Mouse (Mus musculus): Measurements from ENCODE around the gene Rsl24d1. TPM values are rescaled to one million over a fixed set of nuclear protein-coding genes. Genes with fewer than 3 reads are reported as not detected.
"Not testable (repeated sequence)": the region's sequence is repeated elsewhere in the genome, so short reads cannot be mapped to it uniquely, and the experiment has no call there.

Rsl24d1 gene
- polyA plus RNA-seq, 1 experiment: 10.0 TPM

DNA sequence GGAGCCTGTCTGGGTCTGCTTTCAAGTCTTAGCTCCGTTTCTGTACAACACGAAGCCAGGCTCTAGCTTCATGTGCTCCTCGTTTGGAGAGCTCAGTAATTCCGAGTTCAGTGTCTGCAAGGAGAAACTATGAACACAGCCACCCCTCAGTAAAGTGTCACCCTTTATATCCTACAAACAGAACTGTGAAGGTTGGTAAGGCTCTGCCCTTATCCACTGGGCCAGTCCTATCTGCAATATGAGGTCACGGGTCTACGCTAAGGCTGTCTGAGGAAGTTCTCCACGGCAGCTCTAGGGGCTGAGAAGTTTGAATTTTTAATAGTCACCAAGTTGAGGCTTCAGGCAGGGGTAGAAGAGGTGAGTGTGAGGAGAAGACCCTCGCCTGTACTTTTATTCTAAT is 40.8 kb upstream of the Rsl24d1 start:
- Histone ChIP-seq H3K27ac (ENCODE audit: insufficient read depth, low read length) (peak overlapping the region; percentile 64; the same call in 1 of the 2 replicates), H3K4me1 (ENCODE audit: control insufficient read depth, insufficient read depth, insufficient read length) (peaks cover 4% of the 10 kb centered on the region; the same call in 1 of the 2 replicates), H3K36me3 (ENCODE audit: control insufficient read depth, insufficient read depth, low read length) (peaks cover 2% of the 10 kb centered on the region; the same call in 1 of the 2 replicates), H3K27me3 (ENCODE audit: control insufficient read depth, insufficient read depth, low read length) (no peaks in the 10 kb centered on the region), H3K4me3 (ENCODE audit: extremely low read depth, insufficient read depth, insufficient read length) (no peak overlapping the region)
- 58% methylated on average over 8 of the region's 8 CpGs for WGBS
- no peak for TF ChIP-seq POLR2A (IDR thresholded peaks at IDR 0.05; ENCODE audit: low read depth, low read length)
- TF ChIP-seq CTCF (IDR thresholded peaks at IDR 0.05; ENCODE audit: extremely low read depth, insufficient read depth, insufficient read length, insufficient replicate concordance): no peak
- no peak for DNase-seq (ENCODE audit: low read depth in 1 of 2, low spot score in 2 of 2)

DNA sequence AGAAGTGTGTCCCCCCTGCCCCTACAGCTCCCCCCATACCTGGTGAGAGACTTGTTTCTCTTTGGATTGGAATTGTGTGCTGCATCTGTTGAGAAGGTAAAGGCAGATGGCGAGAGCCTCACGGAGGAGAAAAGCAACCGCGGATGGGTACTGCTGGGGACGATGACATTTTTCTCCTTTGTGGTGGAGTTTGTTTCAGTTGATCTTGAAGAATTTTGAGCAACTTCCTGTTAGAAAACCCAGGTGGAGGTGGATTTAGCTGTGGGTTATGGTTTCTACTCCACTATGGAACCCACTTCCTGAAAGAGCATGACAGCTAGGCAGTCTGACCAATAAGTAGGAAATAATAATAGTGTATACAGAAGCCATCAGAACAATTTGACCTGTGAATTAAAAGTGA is 40.1 kb upstream of the Rsl24d1 start:
- H3K27me3 ChIP-seq (ENCODE audit: control insufficient read depth, insufficient read depth, low read length): no peaks in the 10 kb centered on the region
- DNase-seq (ENCODE audit: low read depth in 1 of 2, low spot score in 2 of 2): peak in 1 of 2 experiments; percentile 19
- H3K4me1 ChIP-seq (ENCODE audit: control insufficient read depth, insufficient read depth, insufficient read length): peaks cover 4% of the 10 kb centered on the region; the same call in 1 of the 2 replicates
- no peak for TF ChIP-seq CTCF (IDR thresholded peaks at IDR 0.05; ENCODE audit: extremely low read depth, insufficient read depth, insufficient read length, insufficient replicate concordance)
- TF ChIP-seq POLR2A (IDR thresholded peaks at IDR 0.05; ENCODE audit: low read depth, low read length): no peak
- peaks cover 2% of the 10 kb centered on the region; the same call in 1 of the 2 replicates for H3K36me3 ChIP-seq (ENCODE audit: control insufficient read depth, insufficient read depth, low read length)
- WGBS: 9% methylated on average over 5 of the region's 5 CpGs
- H3K4me3 ChIP-seq (ENCODE audit: extremely low read depth, insufficient read depth, insufficient read length): peak overlapping the region; percentile 10; the same call in 1 of the 2 replicates
- H3K27ac ChIP-seq (ENCODE audit: insufficient read depth, low read length): peak overlapping the region; percentile 64

DNA sequence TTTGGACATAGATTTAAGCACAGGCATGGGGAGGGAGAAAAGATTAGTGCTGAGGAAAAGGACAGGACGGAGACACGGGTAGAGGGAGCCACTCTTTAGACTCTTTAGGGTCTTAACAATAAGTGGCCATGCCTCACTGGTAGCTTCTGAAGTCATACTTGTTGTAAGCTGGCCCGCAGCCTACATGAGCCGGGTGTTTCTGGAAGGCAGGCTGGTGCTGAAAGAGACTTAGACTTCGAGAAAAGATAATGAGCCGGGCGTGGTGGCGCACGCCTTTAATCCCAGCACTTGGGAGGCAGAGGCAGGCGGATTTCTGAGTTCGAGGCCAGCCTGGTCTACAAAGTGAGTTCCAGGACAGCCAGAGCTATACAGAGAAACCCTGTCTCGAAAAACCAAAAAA is 33.9 kb upstream of the Rsl24d1 start:
- not testable (repeated sequence) for H3K27me3 ChIP-seq (ENCODE audit: control insufficient read depth, insufficient read depth, low read length); H3K36me3 ChIP-seq (ENCODE audit: control insufficient read depth, insufficient read depth, low read length); H3K4me1 ChIP-seq (ENCODE audit: control insufficient read depth, insufficient read depth, insufficient read length); H3K4me3 ChIP-seq (ENCODE audit: extremely low read depth, insufficient read depth, insufficient read length); DNase-seq (ENCODE audit: low read depth in 1 of 2, low spot score in 2 of 2); H3K27ac ChIP-seq (ENCODE audit: insufficient read depth, low read length)
- 83% methylated on average over 11 of the region's 12 CpGs for WGBS

DNA sequence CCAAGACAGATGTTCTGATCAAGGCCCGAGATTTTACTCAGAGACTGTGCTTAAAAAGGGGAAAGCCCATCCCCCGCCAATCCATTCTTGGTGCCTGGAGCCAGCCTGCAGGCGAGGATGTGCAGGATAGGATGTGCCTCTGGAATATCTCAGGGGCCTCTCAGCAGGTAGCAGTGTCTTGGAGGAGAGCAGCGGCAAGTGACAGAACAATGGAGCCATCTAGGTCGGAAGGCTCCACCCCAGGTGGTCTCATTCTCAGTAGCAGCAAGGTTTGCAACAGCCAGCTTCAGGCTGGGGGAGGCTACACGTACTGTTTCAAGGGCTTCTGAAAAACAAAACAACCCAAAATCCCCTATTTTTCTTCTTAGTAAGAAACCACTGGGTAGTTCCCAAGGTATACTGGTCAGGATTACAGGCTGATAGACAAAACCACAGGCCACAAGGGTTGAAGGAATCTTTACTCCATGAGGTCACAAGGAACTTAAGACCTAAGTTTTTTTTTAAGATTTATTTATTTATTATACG is 33.4 kb upstream of the Rsl24d1 start:
- TF ChIP-seq POLR2A (IDR thresholded peaks at IDR 0.05; ENCODE audit: low read depth, low read length) (no peak), CTCF (IDR thresholded peaks at IDR 0.05; ENCODE audit: extremely low read depth, insufficient read depth, insufficient read length, insufficient replicate concordance) (no peak)
- Histone ChIP-seq H3K4me3 (ENCODE audit: extremely low read depth, insufficient read depth, insufficient read length) (no peak overlapping the region), H3K4me1 (ENCODE audit: control insufficient read depth, insufficient read depth, insufficient read length) (peaks cover 2% of the 10 kb centered on the region; the same call in 1 of the 2 replicates), H3K27me3 (ENCODE audit: control insufficient read depth, insufficient read depth, low read length) (no peaks in the 10 kb centered on the region), H3K27ac (ENCODE audit: insufficient read depth, low read length) (no peak overlapping the region), H3K36me3 (ENCODE audit: control insufficient read depth, insufficient read depth, low read length) (peaks cover 2% of the 10 kb centered on the region; the same call in 1 of the 2 replicates)
- DNase-seq (ENCODE audit: low read depth in 1 of 2, low spot score in 2 of 2): no peak
- WGBS: 81% methylated on average over 7 of the region's 7 CpGs

DNA sequence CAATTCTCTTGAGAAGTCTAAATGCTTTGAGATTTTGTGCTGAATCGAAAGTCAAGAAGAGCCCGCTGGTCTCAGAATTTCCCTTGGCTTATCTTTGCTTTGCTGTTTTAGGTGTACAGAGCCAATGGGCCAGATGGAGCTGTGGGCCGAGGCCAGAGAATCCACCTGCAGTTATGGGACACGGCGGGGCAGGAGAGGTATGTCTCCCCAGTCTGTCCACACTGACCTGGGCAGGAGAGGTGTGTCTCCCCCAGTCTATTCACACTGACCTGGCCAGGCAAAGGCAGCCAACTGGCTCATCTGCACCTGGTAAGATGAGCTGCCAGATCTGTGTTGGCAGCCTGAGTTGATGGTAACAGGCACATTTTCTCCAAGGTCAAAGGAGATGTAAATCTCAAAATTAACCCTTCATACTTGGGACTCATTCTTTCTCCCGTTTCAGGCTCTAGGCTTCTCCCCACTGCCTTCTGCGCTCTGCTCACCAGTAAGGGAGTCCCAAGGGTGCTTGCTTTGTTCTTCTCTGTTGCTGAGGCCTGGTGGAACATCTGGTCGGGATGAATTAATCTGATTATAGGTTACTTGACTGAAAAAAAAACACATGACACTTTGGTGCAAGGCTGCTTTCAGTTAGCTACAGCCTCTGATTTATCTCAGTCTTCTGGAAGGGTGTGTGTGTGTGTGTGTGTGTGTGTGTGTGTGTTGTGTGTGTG is 30.8 kb upstream of the Rsl24d1 start:
- 0 out of 2 replicates have a peak, but pooled peaks cover 1% of the 10 kb centered on the region for H3K36me3 ChIP-seq (ENCODE audit: control insufficient read depth, insufficient read depth, low read length)
- H3K4me3 ChIP-seq (ENCODE audit: extremely low read depth, insufficient read depth, insufficient read length): no peak overlapping the region
- peaks cover 2% of the 10 kb centered on the region; the same call in 1 of the 2 replicates for H3K4me1 ChIP-seq (ENCODE audit: control insufficient read depth, insufficient read depth, insufficient read length)
- H3K27me3 ChIP-seq (ENCODE audit: control insufficient read depth, insufficient read depth, low read length): no peaks in the 10 kb centered on the region
- no peak overlapping the region for H3K27ac ChIP-seq (ENCODE audit: insufficient read depth, low read length)
- WGBS: 72% methylated on average over 8 of the region's 8 CpGs
- TF ChIP-seq CTCF (IDR thresholded peaks at IDR 0.05; ENCODE audit: extremely low read depth, insufficient read depth, insufficient read length, insufficient replicate concordance) (no peak), POLR2A (IDR thresholded peaks at IDR 0.05; ENCODE audit: low read depth, low read length) (no peak)
- no peak for DNase-seq (ENCODE audit: low read depth in 1 of 2, low spot score in 2 of 2)

DNA sequence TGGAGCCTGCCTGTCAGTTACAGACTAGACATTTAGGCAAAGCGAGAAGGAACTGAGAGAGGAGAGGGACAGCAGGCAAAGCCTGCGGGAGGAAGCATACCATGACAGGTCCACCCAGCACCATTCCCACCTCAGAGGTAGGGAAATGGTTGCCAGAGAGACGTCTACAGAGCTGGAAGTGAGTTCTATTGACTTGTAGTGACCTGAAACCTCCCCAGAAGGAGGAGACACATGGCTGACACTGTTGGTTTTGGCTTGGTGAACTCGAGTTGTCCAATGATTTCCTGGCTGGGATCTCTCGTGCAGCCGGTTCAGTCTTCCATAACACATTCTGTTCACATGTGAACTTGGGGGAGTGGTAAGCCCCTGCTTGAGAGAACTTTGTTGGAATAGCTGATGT is 29.3 kb upstream of the Rsl24d1 start:
- TF ChIP-seq CTCF (IDR thresholded peaks at IDR 0.05; ENCODE audit: extremely low read depth, insufficient read depth, insufficient read length, insufficient replicate concordance) (no peak), POLR2A (IDR thresholded peaks at IDR 0.05; ENCODE audit: low read depth, low read length) (no peak)

DNA sequence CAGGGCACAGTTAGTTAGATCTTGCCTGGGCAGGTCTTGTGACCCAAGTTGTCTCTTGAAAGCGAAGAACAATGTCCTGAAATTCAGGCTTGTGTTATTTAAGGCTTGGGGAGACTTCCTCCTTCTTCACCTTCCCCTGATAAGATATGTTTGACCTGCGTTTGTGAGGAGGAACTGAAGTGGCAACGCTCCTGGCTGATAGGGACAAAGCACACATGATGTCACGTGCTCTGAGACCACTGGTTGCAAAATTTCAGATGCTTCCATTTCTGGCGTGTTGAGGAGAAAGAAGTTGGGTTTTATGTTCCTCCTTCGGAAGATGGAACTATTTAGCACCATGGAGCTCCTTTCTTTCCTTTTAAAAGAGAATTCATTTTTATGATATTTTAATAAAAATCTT is 27.4 kb upstream of the Rsl24d1 start:
- Histone ChIP-seq H3K4me3 (ENCODE audit: extremely low read depth, insufficient read depth, insufficient read length) (no peak overlapping the region), H3K27ac (ENCODE audit: insufficient read depth, low read length) (no peak overlapping the region), H3K27me3 (ENCODE audit: control insufficient read depth, insufficient read depth, low read length) (no peaks in the 10 kb centered on the region), H3K36me3 (ENCODE audit: control insufficient read depth, insufficient read depth, low read length) (0 out of 2 replicates have a peak, but pooled peaks cover 1% of the 10 kb centered on the region), H3K4me1 (ENCODE audit: control insufficient read depth, insufficient read depth, insufficient read length) (peaks cover 6% of the 10 kb centered on the region; the same call in 1 of the 2 replicates)
- DNase-seq (ENCODE audit: low read depth in 1 of 2, low spot score in 2 of 2): no peak
- 43% methylated on average over 6 of the region's 6 CpGs for WGBS
- TF ChIP-seq POLR2A (IDR thresholded peaks at IDR 0.05; ENCODE audit: low read depth, low read length) (no peak), CTCF (IDR thresholded peaks at IDR 0.05; ENCODE audit: extremely low read depth, insufficient read depth, insufficient read length, insufficient replicate concordance) (no peak)

More for the DNA sequence above, 29.3 kb upstream of the Rsl24d1 start:
- H3K4me1 ChIP-seq (ENCODE audit: control insufficient read depth, insufficient read depth, insufficient read length): peaks cover 2% of the 10 kb centered on the region; the same call in 1 of the 2 replicates
- WGBS: 42% methylated on average over 6 of the region's 6 CpGs
- DNase-seq (ENCODE audit: low read depth in 1 of 2, low spot score in 2 of 2): no peak
- no peak overlapping the region for H3K4me3 ChIP-seq (ENCODE audit: extremely low read depth, insufficient read depth, insufficient read length)
- H3K27me3 ChIP-seq (ENCODE audit: control insufficient read depth, insufficient read depth, low read length): no peaks in the 10 kb centered on the region
- 0 out of 2 replicates have a peak, but pooled peaks cover 1% of the 10 kb centered on the region for H3K36me3 ChIP-seq (ENCODE audit: control insufficient read depth, insufficient read depth, low read length)
- no peak overlapping the region for H3K27ac ChIP-seq (ENCODE audit: insufficient read depth, low read length)
